Mouse (Mus musculus) embryonic fibroblast, embryonic 13.5 days (primary cell): ENCODE results near the gene Ankrd31.

ENCODE experiments used
- CTCF ChIP-seq: IDR thresholded peaks from 2 replicates; pipeline ENCODE4 v1.5.1; 2011; ENCODE audit warnings: mild to moderate bottlenecking, control low read depth, low read length, moderate library complexity, borderline replicate concordance; ENCODE audit not compliant: insufficient read depth
- POLR2A ChIP-seq: IDR thresholded peaks from 2 replicates; pipeline ENCODE4 v1.6.1; 2011; ENCODE audit warnings: low read depth, mild to moderate bottlenecking, control low read depth, low read length, moderate library complexity

- TF ChIP-seq CTCF (no peak), POLR2A (no peak)
Measured at GRCm38 (mm10) chr13:96793451-96793850, 45.4 kb downstream of the Ankrd31 start.
